Mouse (Mus musculus) cerebellum, postnatal 14 days (tissue): ENCODE measurements around the gene Olfr293.

ENCODE experiments used
- DNase-seq, 2 experiments: peaks; one replicate each; pipeline ENCODE4 v3.0.0; 2021; ENCODE audit warnings: mixed read lengths in 2 of 2

Olfr293 gene

DNA sequence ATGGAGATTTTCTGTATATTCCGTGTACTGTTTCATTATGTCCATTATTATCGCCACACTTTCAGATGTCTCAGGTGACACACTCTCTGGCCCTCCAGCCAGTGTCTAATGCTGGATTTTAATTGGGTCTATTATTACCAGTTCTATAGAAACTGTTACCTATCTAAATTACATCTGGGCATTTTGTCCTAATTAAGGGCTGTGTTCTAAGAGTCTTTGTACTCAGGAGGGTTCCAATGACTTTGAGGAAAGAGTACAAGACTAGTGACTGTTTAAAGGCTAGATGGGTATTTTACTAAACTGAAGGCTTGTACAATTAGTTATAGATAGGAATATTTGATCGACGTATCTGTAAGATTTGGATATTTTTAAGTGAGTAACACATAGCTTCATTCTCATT is at the start of gene Olfr293:
Gene Olfr293, plus strand, starts transcription at position 301 of the 400 bp plus-strand sequence.
- no peak for DNase-seq

DNA sequence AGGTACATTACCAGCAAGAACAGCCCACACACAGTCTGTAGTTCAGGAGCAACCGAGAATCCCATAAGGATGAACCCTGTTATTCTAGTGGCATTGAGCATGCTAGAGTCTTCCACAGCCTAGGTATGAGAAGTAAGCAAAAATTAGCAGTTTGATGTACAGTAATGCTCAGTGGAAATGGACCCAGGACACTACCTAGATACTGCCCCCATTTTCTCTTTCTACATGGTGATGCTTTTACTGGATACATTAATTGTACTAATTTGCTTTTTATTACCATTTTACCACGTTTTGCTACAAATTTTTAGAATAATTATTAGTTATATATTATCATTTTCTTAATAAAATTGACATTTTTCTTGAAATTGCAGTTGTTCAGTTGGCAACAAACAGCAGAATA is 32.3 kb upstream of the Olfr293 start, which contains the start of gene Olfr294:
Gene Olfr294, minus strand, starts transcription at position 101 of the 400 bp plus-strand sequence.
- no peak for DNase-seq

DNA sequence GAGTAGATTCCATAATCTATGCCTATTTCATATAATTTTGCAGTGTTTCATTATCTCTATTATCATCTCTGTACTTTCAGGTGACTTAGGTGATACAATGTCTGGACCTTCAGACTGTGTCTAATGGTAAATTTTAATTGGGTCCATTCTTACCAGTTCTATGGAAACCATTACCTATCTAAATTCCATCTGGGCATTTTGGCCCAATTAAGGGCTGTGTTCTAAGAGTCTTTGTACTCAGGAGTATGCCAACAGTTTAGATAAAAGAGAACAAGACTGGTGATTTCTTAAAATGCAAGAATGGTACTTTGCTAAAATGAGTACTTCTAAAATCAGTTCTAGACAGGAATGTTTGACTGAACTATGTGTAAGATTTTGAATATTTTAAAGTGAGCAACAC is 39.2 kb downstream of the Olfr293 start, which contains the start of gene Olfr292:
Gene Olfr292, plus strand, starts transcription at position 301 of the 400 bp plus-strand sequence.
- DNase-seq: no peak
